Mouse (Mus musculus) adrenal gland, postnatal 4 days (tissue): ENCODE measurements around the gene Celsr1. TPM values are rescaled to one million over a fixed set of nuclear protein-coding genes. Genes with fewer than 3 reads are reported as not detected.

ENCODE experiments used
- DNase-seq, 2 experiments: peaks; one replicate each; pipeline ENCODE4 v3.0.0; 2021 to 2022; ENCODE audit warnings: low spot score in 2 of 2, mixed read lengths in 2 of 2
- long read RNA-seq, 2 experiments: library from polyadenylated mRNA; stranded (forward); transcript quantifications; one replicate each; pipeline ENCODE4 v2.0.0; 2021
- total RNA-seq, 2 experiments: library from RNA; stranded (reverse); gene quantifications; 2 replicates each; pipeline ENCODE4 v1.2.3; 2021

The Celsr1 gene
- total RNA-seq, result 10 to 100 TPM; 11.0 to 14.8 TPM
- long read RNA-seq, experiment 1, partial matches to known transcripts, result 0 of 3 reads
- long read RNA-seq, experiment 1, other reads (novel, unspliced or antisense), result 3 of 3 reads
- long read RNA-seq, experiment 2, partial matches to known transcripts, result 0 of 4 reads
- long read RNA-seq, experiment 2, other reads (novel, unspliced or antisense), result 4 of 4 reads

DNA sequence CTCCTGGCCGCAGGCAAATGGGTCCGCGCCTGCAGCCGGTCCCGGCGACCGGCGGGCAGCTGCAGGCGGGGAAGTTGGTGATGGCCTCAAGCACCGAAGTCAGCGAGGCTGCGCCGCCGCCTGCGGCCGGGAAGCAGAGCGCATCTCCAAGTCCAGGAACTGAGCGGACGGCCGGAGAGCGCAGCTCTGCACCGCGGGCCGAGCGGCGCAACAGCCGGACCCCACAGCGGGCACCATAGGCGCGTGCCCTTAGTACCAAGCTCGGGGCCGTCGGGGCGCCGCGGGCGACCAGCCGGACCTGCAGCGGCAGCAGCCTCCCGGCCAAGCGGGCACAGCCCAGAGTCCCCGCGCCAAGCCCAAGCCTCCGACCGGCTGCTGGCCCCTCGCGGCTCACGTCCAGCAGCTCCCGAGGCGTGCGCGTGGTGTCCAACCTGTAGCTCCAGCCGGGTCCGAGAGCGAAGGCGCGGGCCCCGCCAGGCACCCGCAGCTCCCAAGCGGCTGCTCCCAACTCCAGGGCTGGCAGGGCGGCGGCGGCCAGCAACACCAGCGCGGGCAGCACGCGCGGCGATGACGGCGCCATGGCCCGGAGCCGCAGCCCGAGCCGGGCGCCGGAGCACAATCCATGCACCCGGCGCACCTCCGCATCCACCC is at the start of gene Celsr1:
TSS of gene Celsr1 (minus strand) at position 587 of the 651 bp plus-strand sequence.
- no peak for DNase-seq

DNA sequence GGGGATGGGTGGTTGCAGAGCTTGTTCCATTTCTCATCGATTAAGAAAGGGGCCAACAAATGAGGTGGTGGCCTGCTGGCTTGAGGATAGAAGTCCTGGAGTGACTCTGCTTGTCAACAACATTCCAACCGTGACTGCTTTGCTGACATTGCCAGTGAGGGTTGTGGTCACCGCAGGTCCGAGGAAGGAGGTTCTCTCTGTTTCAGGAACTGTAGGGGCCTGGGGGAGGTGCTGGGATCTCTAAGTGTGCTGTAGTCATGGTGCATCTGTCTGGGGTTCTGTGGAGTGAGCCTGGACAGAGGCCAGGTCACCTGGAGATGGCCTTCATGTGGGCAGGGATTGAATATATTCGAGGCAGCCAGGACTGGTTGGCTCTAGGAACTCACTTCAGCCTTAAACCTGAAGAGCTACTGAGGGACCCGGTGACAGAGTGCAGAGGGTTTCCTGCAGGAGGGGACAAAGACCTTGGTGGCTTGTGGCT is 49.7 kb upstream of the Celsr1 start:
- no peak for DNase-seq

- no peak for DNase-seq
These were observed 49.0 kb upstream of the Celsr1 start for GRCm38 (mm10) chr15:86082551-86082961.

GRCm38 (mm10) chr15:86081654-86082053 is 48.1 kb upstream of the Celsr1 start:
- DNase-seq, result no peak

DNA sequence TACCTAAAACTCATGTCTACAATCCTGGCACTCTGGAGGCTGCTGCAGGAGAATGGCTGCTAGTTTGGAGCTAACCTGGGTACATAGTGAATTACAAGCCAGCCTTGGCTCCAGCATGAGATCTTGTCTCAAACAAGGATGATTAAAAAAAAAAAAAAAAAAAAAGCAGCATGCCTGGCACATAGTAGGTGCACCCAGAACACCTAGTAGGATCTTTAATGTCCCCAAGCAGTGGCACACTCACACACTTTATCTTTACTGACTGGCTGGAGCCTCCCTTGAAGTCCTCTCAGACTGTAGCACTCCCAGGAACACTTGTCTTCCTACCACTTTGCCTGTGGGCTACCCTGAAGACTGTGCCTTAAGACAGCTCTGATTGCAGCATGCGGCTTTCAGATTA is 46.8 kb upstream of the Celsr1 start:
- DNase-seq, result no peak

DNA sequence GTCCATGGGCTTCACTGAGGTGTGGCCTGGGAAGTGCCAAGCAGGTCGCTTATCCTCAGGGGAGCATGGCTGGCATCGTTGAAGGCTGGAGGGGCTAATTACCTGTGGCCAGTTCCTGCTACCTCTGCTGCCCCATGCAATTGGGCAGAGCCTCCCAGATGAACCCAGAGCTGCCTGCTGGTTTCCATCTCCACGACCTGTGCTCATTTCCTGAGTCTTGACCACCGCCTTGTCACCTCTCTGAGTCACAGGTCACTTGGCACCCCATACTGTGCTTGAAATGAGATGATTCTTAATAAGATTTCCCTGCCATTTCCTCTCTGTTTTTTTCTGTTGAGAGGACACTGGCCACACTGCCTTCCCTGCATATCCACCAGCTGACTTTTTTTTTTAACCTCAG is 46.3 kb upstream of the Celsr1 start:
- DNase-seq, result no peak

DNA sequence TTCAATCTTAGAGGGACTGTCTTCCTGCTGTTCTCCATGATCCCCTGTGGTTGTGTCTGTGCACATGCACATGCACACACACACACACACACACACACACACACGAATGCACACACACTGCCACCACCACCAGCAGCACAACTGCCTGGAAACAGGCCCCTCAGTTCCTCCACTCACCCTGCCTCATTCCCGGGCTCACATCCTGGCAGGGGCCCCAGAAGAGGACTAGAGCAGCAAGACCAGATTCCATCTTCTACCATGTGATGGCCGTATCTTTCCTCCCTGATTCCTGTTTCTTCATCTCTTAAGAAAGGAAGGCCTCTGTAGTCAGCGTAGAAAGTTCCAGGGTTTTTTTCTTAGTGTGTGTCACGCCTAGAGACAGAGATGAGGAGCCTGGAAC is 45.9 kb upstream of the Celsr1 start:
- no peak for DNase-seq

- no peak for DNase-seq
These were observed 45.1 kb upstream of the Celsr1 start for GRCm38 (mm10) chr15:86078481-86079216.

DNA sequence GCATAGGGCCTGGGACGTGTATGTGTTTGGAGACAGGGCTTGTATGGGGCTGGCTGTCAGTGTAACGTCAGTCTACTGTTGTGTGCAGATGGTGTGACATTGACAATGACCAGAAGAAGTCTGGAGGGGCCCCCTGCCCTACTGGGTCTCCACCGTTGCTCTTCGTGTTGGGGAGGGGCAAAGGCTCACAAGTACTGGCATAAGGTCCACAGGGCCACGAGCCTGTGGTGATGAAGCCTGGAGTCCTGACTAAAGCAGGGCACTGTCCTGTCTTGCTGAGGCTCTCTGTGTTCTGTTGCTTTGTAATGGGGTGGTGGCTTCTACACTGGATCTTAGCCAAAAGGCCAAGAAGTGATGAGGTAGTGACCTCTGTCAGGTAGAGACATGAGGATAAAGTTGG is 44.4 kb upstream of the Celsr1 start:
- DNase-seq, result no peak

- DNase-seq, result no peak
These were observed 42.8 kb upstream of the Celsr1 start for GRCm38 (mm10) chr15:86076378-86076777.

DNA sequence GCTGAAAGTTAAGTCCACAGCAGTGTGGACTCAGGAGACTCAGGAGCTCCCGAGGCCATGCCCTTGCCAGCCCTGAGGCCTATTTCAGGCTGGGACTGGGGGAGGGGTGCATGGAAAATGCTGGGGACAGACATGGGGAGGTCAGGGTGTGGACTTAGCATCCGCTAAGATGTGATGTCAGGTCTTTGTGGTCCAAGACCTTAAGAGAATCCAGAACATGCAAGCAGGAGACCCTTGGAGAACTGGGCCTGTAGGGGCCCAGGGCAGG is 42.4 kb upstream of the Celsr1 start:
- no peak for DNase-seq

DNA sequence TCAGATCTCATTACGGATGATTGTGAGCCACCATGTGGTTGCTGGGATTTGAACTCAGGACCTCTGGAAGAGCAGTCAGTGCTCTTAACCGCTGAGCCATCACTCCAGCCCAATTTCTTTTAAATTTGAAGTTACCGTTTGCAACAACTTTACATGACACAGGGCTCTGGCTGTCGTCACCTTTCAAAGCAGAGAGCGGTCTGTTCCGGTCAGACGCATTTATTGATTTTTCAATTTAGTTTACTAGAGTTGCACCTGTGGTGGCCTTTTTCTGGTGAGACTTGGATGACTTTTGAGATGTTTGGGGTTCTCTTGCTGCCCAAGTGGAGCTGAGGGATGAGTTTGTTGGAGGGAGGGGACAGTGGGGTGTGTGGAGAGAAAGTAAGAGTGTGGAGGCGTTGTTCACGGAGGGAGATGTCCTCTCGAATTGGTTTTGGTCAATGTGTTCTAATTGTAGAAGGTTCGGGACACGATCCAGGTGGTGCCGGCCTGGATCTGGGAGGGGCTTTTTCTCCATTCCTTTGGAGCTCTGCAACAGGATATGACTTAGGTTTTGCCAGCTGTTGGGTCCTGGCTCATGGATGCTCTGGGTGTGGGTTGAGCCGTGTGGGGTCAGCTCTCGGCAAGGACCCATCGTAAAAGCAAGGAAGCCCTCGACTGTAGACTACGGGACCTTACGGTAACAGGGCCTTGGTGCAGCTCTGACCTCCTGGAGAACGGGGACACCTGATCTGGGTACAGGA is 41.9 kb upstream of the Celsr1 start:
- DNase-seq, result no peak

GRCm38 (mm10) chr15:86074171-86074937 is 40.8 kb upstream of the Celsr1 start:
- DNase-seq, result no peak

GRCm38 (mm10) chr15:86071166-86071565 is 37.6 kb upstream of the Celsr1 start:
- DNase-seq, result no peak

DNA sequence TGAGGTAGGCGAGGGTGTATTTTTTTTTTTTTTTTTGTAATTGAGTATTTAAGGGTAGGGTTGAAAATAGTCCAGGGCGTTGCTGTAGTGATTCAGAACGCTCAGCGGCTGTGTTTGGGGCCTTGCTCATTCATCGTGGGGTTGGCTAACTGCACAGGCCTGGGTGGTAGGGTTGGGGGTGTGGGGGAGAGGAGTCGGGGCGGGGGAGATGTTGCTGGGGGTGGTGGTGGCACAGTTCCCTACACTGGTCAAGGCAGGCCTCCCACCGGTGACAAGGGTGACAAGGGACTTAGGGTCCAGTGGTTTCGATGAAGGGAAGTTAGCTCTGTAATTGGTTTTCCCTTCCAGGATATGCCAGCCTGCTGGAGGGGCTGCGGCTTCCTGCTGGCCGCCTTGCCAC is 36.8 kb upstream of the Celsr1 start:
- DNase-seq, result no peak

DNA sequence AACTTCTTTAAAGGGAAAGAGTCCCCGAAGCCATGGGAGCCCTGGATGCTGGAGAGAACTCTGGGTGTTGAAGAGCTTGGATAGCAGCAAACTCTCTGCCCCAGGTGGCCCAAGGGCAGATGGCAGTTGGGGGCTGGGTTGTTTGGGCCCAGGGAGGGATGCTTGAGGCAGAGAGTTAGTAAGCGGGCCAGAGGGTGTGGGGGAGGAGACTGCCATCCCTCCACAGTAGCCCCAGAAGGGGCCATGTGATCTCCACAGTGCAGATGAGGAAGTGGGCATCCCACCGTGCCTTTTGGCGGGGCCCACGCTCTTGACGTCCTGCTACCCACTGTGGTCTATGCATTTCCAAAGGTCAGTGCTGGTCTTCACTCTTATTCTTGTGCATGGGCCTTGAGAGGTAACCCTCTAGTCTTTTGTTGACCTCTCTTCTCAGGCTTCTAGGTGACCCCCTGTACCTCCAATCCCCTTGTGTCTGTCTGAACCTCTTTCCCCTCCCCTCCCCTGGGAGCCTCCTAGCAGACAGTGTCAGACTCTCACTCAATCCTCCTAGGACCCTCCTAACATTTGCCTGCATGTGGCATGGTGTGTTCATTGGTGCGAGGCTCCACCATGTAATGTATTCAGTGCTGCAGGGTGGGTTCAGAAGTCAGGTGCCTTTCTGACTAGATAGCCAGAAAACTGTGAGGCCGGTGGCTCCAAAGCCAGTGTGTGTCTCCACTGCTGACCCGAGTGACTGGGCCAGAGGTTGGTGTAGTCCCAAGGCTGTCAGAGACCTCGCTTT is 35.6 kb upstream of the Celsr1 start:
- no peak for DNase-seq

GRCm38 (mm10) chr15:86067941-86068495 is 34.4 kb upstream of the Celsr1 start:
- no peak for DNase-seq

DNA sequence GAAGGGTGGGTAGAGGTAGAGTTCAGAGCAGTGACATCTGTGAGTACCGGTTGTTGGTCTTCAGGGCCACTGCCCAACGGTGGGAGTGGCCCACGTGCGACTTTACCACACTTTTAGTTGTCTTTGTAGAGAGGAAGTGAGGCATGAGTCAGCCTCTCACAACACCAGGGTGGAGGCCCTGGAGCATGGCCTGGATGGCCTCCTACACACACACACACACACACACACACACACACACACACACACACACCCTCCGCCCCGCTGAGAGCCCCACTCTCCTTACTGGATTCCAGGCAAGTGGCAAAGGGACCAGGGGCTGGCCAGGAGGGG is 34.0 kb upstream of the Celsr1 start:
- no peak for DNase-seq

DNA sequence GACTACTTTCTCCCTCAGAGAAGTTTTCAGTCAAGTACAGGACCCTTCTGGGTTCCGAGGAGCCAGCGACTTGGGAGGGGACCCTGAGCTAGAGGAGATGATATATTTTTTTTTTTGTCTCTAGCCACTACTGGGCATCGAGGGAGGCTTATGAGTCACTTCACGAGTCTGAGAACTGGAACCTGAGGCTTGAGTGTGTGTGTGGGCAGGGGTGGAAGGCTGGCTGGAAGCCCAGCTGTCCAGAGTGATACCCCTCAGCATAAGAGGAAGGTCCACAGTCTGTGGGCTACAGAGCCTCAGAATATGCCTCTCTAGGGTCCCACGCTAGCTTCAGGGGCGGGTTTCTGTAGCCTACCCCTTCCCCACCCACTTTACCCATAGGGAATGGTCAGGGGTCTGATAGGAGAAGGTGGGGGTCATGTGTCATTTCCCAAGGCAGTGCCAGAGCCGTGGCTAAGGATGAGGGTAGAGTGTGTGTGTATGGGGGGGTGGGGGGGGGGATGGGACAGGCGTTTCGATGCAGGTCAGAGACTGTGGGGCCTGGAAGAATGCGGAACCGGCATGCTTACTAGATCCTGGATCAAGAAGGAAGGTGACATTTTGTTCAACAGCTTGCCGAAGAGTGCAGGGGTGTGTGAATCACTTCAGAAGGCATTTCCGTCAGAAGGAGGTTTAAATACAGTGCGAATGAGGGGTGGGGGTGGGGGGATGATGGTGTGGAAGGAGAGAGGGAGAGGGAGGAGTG is 33.4 kb upstream of the Celsr1 start:
- no peak for DNase-seq

GRCm38 (mm10) chr15:86065367-86065766 is 31.8 kb upstream of the Celsr1 start:
- DNase-seq, result no peak
